Mouse (Mus musculus) midbrain, embryonic 14.5 days (tissue): Measurements from ENCODE around the gene Gpn3. TPM values are rescaled to one million over a fixed set of nuclear protein-coding genes. Genes with fewer than 3 reads are reported as not detected.

Source experiments
- ATAC-seq: fragments of 200-750 bp; cut with Nextera tagmentation; 2 replicates; pipeline ENCODE4 v1.8.0; 2017; ENCODE audit warnings: moderate number of reproducible peaks, moderate library complexity; ENCODE audit not compliant: low FRiP score, low TSS enrichment
- DNase-seq: peaks from one replicate; pipeline ENCODE4 v3.0.0-alpha.2; 2015
- H3K27ac ChIP-seq: fragments of 300-500 bp; sonication (generic); replicated peaks from 2 replicates; pipeline ENCODE4 v1.5.1; 2014; ENCODE audit warnings: mild to moderate bottlenecking, low read depth, low read length, moderate library complexity
- H3K27me3 ChIP-seq: fragments of 300-500 bp; sonication (generic); 2 replicates; pipeline ENCODE4 v1.6.1; 2014; ENCODE audit warnings: low read length, control low read depth, mixed read lengths; ENCODE audit not compliant: control insufficient read depth, insufficient read depth
- H3K36me3 ChIP-seq: fragments of 300-500 bp; sonication (generic); 2 replicates; pipeline ENCODE4 v1.6.1; 2014; ENCODE audit warnings: low read length, control low read depth; ENCODE audit not compliant: control insufficient read depth, insufficient read depth
- H3K4me1 ChIP-seq: fragments of 300-500 bp; sonication (generic); 2 replicates; pipeline ENCODE4 v1.6.1; 2014; ENCODE audit warnings: mild to moderate bottlenecking, antibody characterized with exemption, low read length, control low read depth; ENCODE audit not compliant: control insufficient read depth, insufficient read depth
- H3K4me2 ChIP-seq: fragments of 300-500 bp; sonication (generic); 2 replicates; pipeline ENCODE4 v1.6.1; 2014; ENCODE audit warnings: mild to moderate bottlenecking, low read length, moderate library complexity
- H3K4me3 ChIP-seq: fragments of 300-500 bp; sonication (generic); replicated peaks from 2 replicates; pipeline ENCODE4 v1.5.1; 2014; ENCODE audit warnings: low read depth, low read length
- H3K9ac ChIP-seq: fragments of 300-500 bp; sonication (generic); replicated peaks from 2 replicates; pipeline ENCODE4 v1.6.1; 2014; ENCODE audit warnings: mild to moderate bottlenecking, low read length, moderate library complexity
- H3K9me3 ChIP-seq: fragments of 300-500 bp; sonication (generic); 2 replicates; pipeline ENCODE4 v1.6.1; 2016; ENCODE audit warnings: low read length, control low read depth, mixed read lengths; ENCODE audit not compliant: control insufficient read depth
- WGBS: fragments of 180-500 bp; shearing (Covaris S2); extraction: QIAGEN DNeasy Blood & Tissue Kit; methylation state at CpG from one replicate; pipeline ENCODE4 v1.1.7; 2014; 5-methylcytosine and 5-hydroxymethylcytosine counted together
- polyA plus RNA-seq: library from polyadenylated mRNA; unstranded; fragments of >200 nt; fragmentation: Nextera tagmentation; extraction: Ambion mirVana; gene quantifications from 2 replicates; pipeline ENCODE4 v1.2.1, GENCODE M21; 2014

Gpn3 gene
- 43.1 and 43.9 TPM in 2 replicates for polyA plus RNA-seq

GRCm38 (mm10) chr5:122371591-122372191, at the start of gene Gpn3:
Gene Gpn3 (plus strand): TSS chr5:122371876.
- peak within 1 kb of the TSS; percentile 68 for H3K4me3 ChIP-seq
- peaks cover 14% of the 10 kb centered on the region for H3K4me1 ChIP-seq
- H3K27me3 ChIP-seq: no peaks in the 10 kb centered on the region
- WGBS: under 1% methylated on average over 28 of the region's 46 CpGs
- H3K9ac ChIP-seq: peak within 1 kb of the TSS; percentile 78
- no peaks in the 10 kb centered on the region for H3K9me3 ChIP-seq
- ATAC-seq (peak; percentile 71), DNase-seq (peak; percentile 47)
- H3K27ac ChIP-seq: peak within 1 kb of the TSS; percentile 94
- peak within 1 kb of the TSS; percentile 78 for H3K4me2 ChIP-seq
- peaks cover 47% of the 10 kb centered on the region for H3K36me3 ChIP-seq

- DNase-seq (peak; percentile 31), ATAC-seq (no peak)
- Histone ChIP-seq H3K27me3 (no peaks in the 10 kb centered on the region), H3K9me3 (no peaks in the 10 kb centered on the region), H3K4me3 (no peak overlapping the region), H3K4me2 (no peak overlapping the region), H3K4me1 (no peaks in the 10 kb centered on the region), H3K9ac (no peak overlapping the region), H3K36me3 (peaks cover 66% of the 10 kb centered on the region), H3K27ac (no peak overlapping the region)
- WGBS: 59% methylated on average over 8 of the region's 8 CpGs
These were observed 48.2 kb upstream of the Gpn3 start for GRCm38 (mm10) chr5:122323523-122323922.

GRCm38 (mm10) chr5:122324608-122325431, 46.9 kb upstream of the Gpn3 start:
- Histone ChIP-seq H3K4me1 (no peaks in the 10 kb centered on the region), H3K27me3 (no peaks in the 10 kb centered on the region), H3K4me3 (no peak overlapping the region), H3K9ac (no peak overlapping the region), H3K27ac (no peak overlapping the region), H3K9me3 (no peaks in the 10 kb centered on the region), H3K36me3 (peaks cover 61% of the 10 kb centered on the region), H3K4me2 (no peak overlapping the region)
- DNase-seq (no peak), ATAC-seq (no peak)
- 92% methylated on average over 23 of the region's 23 CpGs for WGBS

GRCm38 (mm10) chr5:122325477-122325876, 46.2 kb upstream of the Gpn3 start:
- no peak for ATAC-seq
- H3K9ac ChIP-seq: no peak overlapping the region
- no peaks in the 10 kb centered on the region for H3K27me3 ChIP-seq
- no peaks in the 10 kb centered on the region for H3K4me1 ChIP-seq
- peaks cover 55% of the 10 kb centered on the region for H3K36me3 ChIP-seq
- WGBS: 85% methylated on average over 8 of the region's 8 CpGs
- DNase-seq: no peak
- H3K27ac ChIP-seq: no peak overlapping the region
- H3K4me3 ChIP-seq: no peak overlapping the region
- no peaks in the 10 kb centered on the region for H3K9me3 ChIP-seq
- H3K4me2 ChIP-seq: no peak overlapping the region

GRCm38 (mm10) chr5:122327283-122327682, 44.4 kb upstream of the Gpn3 start:
- WGBS: 98% methylated on average over 3 of the region's 3 CpGs
- DNase-seq (no peak), ATAC-seq (no peak)
- H3K27ac ChIP-seq: no peak overlapping the region
- H3K9me3 ChIP-seq: no peaks in the 10 kb centered on the region
- H3K4me1 ChIP-seq: no peaks in the 10 kb centered on the region
- H3K36me3 ChIP-seq: peaks cover 39% of the 10 kb centered on the region
- H3K4me2 ChIP-seq: no peak overlapping the region
- H3K9ac ChIP-seq: no peak overlapping the region
- H3K27me3 ChIP-seq: no peaks in the 10 kb centered on the region
- H3K4me3 ChIP-seq: no peak overlapping the region

DNA sequence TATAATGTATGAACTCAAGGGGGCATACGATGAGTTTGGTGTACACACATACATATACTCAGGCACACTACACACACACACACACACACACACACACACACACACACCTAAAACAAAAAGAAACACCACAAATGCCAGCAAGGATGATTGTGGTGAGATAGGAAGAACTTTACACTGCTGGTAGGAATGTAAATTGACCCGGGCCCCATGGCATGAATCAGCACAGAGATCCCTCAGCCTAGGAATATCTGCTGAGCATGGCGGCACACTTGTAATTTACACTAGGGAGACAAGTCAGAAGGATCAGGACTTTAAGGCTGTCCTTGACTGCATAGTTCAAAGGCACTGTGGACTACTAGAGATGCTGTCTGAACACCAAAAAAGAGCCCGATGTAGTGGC, 41.4 kb upstream of the Gpn3 start:
- H3K27ac ChIP-seq: no peak overlapping the region
- no peak overlapping the region for H3K9ac ChIP-seq
- WGBS: 94% methylated on average over 4 of the region's 4 CpGs
- H3K36me3 ChIP-seq: peaks cover 15% of the 10 kb centered on the region
- DNase-seq (no peak), ATAC-seq (no peak)
- H3K4me1 ChIP-seq: no peaks in the 10 kb centered on the region
- no peak overlapping the region for H3K4me3 ChIP-seq
- no peak overlapping the region for H3K4me2 ChIP-seq
- no peaks in the 10 kb centered on the region for H3K9me3 ChIP-seq
- H3K27me3 ChIP-seq: no peaks in the 10 kb centered on the region

- H3K27ac ChIP-seq: no peak overlapping the region
- no peaks in the 10 kb centered on the region for H3K36me3 ChIP-seq
- no peak overlapping the region for H3K9ac ChIP-seq
- no peaks in the 10 kb centered on the region for H3K9me3 ChIP-seq
- ATAC-seq (no peak), DNase-seq (no peak)
- 56% methylated on average over 3 of the region's 3 CpGs for WGBS
- H3K4me1 ChIP-seq: no peaks in the 10 kb centered on the region
- H3K27me3 ChIP-seq: no peaks in the 10 kb centered on the region
- no peak overlapping the region for H3K4me2 ChIP-seq
- H3K4me3 ChIP-seq: no peak overlapping the region
These were observed 37.0 kb upstream of the Gpn3 start for GRCm38 (mm10) chr5:122334682-122335081.

GRCm38 (mm10) chr5:122336554-122337294, 35.0 kb upstream of the Gpn3 start:
- Histone ChIP-seq H3K4me3 (no peak overlapping the region), H3K9me3 (no peaks in the 10 kb centered on the region), H3K4me1 (no peaks in the 10 kb centered on the region), H3K9ac (no peak overlapping the region), H3K36me3 (no peaks in the 10 kb centered on the region), H3K4me2 (no peak overlapping the region), H3K27me3 (no peaks in the 10 kb centered on the region), H3K27ac (no peak overlapping the region)
- no peak for DNase-seq
- 94% methylated on average over 7 of the region's 7 CpGs for WGBS
- no peak for ATAC-seq
